Mouse (Mus musculus) MEL (cell line): Measurements from ENCODE around the gene Wbp2. TPM values are rescaled to one million over a fixed set of nuclear protein-coding genes. Genes with fewer than 3 reads are reported as not detected.
A peak's percentile ranks its signal among the peaks of the same experiment; 100 is the strongest.

ENCODE experiments used
- DNase-seq: peaks from one replicate; pipeline ENCODE4 v3.0.0; 2011; ENCODE audit warnings: low read depth, low spot score
- H3K27ac ChIP-seq: 2 replicates; pipeline ENCODE4 v1.5.1; 2012; ENCODE audit warnings: low read depth, mild to moderate bottlenecking, control low read depth, low read length, moderate library complexity; ENCODE audit not compliant: control insufficient read depth
- H3K27me3 ChIP-seq, 2 experiments: fragments of 150-350 bp in 1 of 2; sonication (generic) in 1 of 2; 2 replicates each; pipeline ENCODE4 v1.6.1; 2012; ENCODE audit warnings: low read length in 2 of 2, mild to moderate bottlenecking in 2 of 2, improper control_type of control experiment in 1 of 2, moderate library complexity in 1 of 2; ENCODE audit not compliant: insufficient read depth in 2 of 2, control insufficient read depth in 1 of 2
- H3K36me3 ChIP-seq, 2 experiments: 2 replicates each; pipeline ENCODE4 v1.6.1; 2012 to 2014; ENCODE audit warnings: low read length in 2 of 2, improper control_type of control experiment in 1 of 2, inconsistent platforms in 1 of 2, mild to moderate bottlenecking in 1 of 2; ENCODE audit not compliant: insufficient read depth in 2 of 2, control insufficient read depth in 1 of 2
- H3K4me1 ChIP-seq, 2 experiments: fragments of 150-350 bp in 1 of 2; sonication (generic) in 1 of 2; 2 replicates each; pipeline ENCODE4 v1.6.1; 2012; ENCODE audit warnings: low read length in 2 of 2, improper control_type of control experiment in 1 of 2, mild to moderate bottlenecking in 1 of 2; ENCODE audit not compliant: insufficient read depth in 2 of 2, control insufficient read depth in 1 of 2
- H3K4me3 ChIP-seq, 2 experiments: fragments of 150-350 bp in 1 of 2; sonication (generic) in 1 of 2; 2 replicates each; pipeline ENCODE4 v1.5.1; 2012; ENCODE audit warnings: low read depth in 2 of 2, low read length in 2 of 2, mild to moderate bottlenecking in 2 of 2, moderate library complexity in 2 of 2, control low read depth in 1 of 2, improper control_type of control experiment in 1 of 2; ENCODE audit not compliant: control insufficient read depth in 1 of 2, insufficient read depth in 1 of 2
- H3K79me2 ChIP-seq: 2 replicates; pipeline ENCODE4 v1.6.1; 2012; ENCODE audit warnings: mild to moderate bottlenecking, low read length, moderate library complexity; ENCODE audit not compliant: control insufficient read depth, poor library complexity, insufficient read depth
- H3K9ac ChIP-seq: 2 replicates; pipeline ENCODE4 v1.6.1; 2012; ENCODE audit warnings: low read depth, mild to moderate bottlenecking, control low read depth, low read length, moderate library complexity; ENCODE audit not compliant: control insufficient read depth, poor library complexity, severe bottlenecking
- H3K9me3 ChIP-seq: fragments of 150-350 bp; sonication (generic); replicated peaks from 2 replicates; pipeline ENCODE4 v1.6.1; 2012; ENCODE audit warnings: mild to moderate bottlenecking, low read length, improper control_type of control experiment, moderate library complexity; ENCODE audit not compliant: insufficient read depth
- BHLHE40 ChIP-seq: IDR thresholded peaks from 2 replicates; pipeline ENCODE4 v1.6.1; 2012; ENCODE audit warnings: low read depth, mild to moderate bottlenecking, inconsistent platforms, low read length, improper control_type of control experiment, borderline replicate concordance
- CHD1 ChIP-seq: IDR thresholded peaks from 2 replicates; pipeline ENCODE4 v1.6.1; 2012; ENCODE audit warnings: low read depth, mild to moderate bottlenecking, inconsistent platforms, low read length, improper control_type of control experiment
- E2F4 ChIP-seq: IDR thresholded peaks from 2 replicates; pipeline ENCODE4 v1.6.1; 2011; ENCODE audit warnings: low read depth, low read length, improper control_type of control experiment, borderline replicate concordance
- ELF1 ChIP-seq: IDR thresholded peaks from 2 replicates; pipeline ENCODE4 v1.6.1; 2014; ENCODE audit warnings: low read depth, mild to moderate bottlenecking, inconsistent platforms, low read length, improper control_type of control experiment, moderate library complexity
- EP300 ChIP-seq, 2 experiments: IDR thresholded peaks; 2 replicates each; pipeline ENCODE4 v1.6.1; 2011; ENCODE audit warnings: improper control_type of control experiment in 2 of 2, low read length in 2 of 2, low read depth in 1 of 2, mild to moderate bottlenecking in 1 of 2
- ETS1 ChIP-seq: IDR thresholded peaks from 2 replicates; pipeline ENCODE4 v1.6.1; 2012; ENCODE audit warnings: low read depth, mild to moderate bottlenecking, inconsistent platforms, low read length, improper control_type of control experiment, moderate library complexity
- GABPA ChIP-seq: IDR thresholded peaks from 2 replicates; pipeline ENCODE4 v1.6.1; 2012; ENCODE audit warnings: low read depth, mild to moderate bottlenecking, inconsistent platforms, low read length, improper control_type of control experiment, moderate library complexity
- HCFC1 ChIP-seq: IDR thresholded peaks from 2 replicates; pipeline ENCODE4 v1.6.1; 2012; ENCODE audit warnings: low read depth, mild to moderate bottlenecking, inconsistent platforms, low read length, improper control_type of control experiment, moderate library complexity
- JUND ChIP-seq: IDR thresholded peaks from 2 replicates; pipeline ENCODE4 v1.6.1; 2011; ENCODE audit warnings: low read depth, mild to moderate bottlenecking, improper control_type of control experiment, low read length
- KAT2A ChIP-seq: conservative IDR thresholded peaks from 2 replicates; pipeline ENCODE4 v1.6.1; 2012; ENCODE audit warnings: low read depth, low read length, improper control_type of control experiment, inconsistent platforms
- MAX ChIP-seq: IDR thresholded peaks from 2 replicates; pipeline ENCODE4 v1.6.1; 2011; ENCODE audit warnings: low read length, improper control_type of control experiment
- MAZ ChIP-seq: IDR thresholded peaks from 2 replicates; pipeline ENCODE4 v1.6.1; 2012; ENCODE audit warnings: low read depth, mild to moderate bottlenecking, inconsistent platforms, low read length, improper control_type of control experiment
- MXI1 ChIP-seq: IDR thresholded peaks from 2 replicates; pipeline ENCODE4 v1.6.1; 2011; ENCODE audit warnings: mild to moderate bottlenecking, low read depth, low read length, improper control_type of control experiment
- MYB ChIP-seq: IDR thresholded peaks from 2 replicates; pipeline ENCODE4 v1.6.1; 2011; ENCODE audit warnings: mild to moderate bottlenecking, low read depth, low read length, improper control_type of control experiment
- MYC ChIP-seq: IDR thresholded peaks from 2 replicates; pipeline ENCODE4 v1.6.1; 2011; ENCODE audit warnings: low read depth, mild to moderate bottlenecking, low read length, improper control_type of control experiment, moderate library complexity
- NELFE ChIP-seq: IDR thresholded peaks from 2 replicates; pipeline ENCODE4 v1.6.1; 2011; ENCODE audit warnings: low read depth, low read length, improper control_type of control experiment
- NRF1 ChIP-seq: IDR thresholded peaks from 2 replicates; pipeline ENCODE4 v1.6.1; 2014; ENCODE audit warnings: low read depth, mild to moderate bottlenecking, inconsistent platforms, low read length, improper control_type of control experiment, moderate library complexity; ENCODE audit not compliant: poor library complexity, insufficient read depth, severe bottlenecking
- POLR2A ChIP-seq, 2 experiments: IDR thresholded peaks; 2 replicates each; pipeline ENCODE4 v1.6.1; 2011 to 2012; ENCODE audit warnings: low read length in 2 of 2, mild to moderate bottlenecking in 2 of 2, control low read depth in 1 of 2, improper control_type of control experiment in 1 of 2, low read depth in 1 of 2, moderate library complexity in 1 of 2; ENCODE audit not compliant: control insufficient read depth in 1 of 2, insufficient read depth in 1 of 2, poor library complexity in 1 of 2
- POLR2AphosphoS2 ChIP-seq: IDR thresholded peaks from 2 replicates; pipeline ENCODE4 v1.6.1; 2011; ENCODE audit warnings: low read length, improper control_type of control experiment
- POLR2AphosphoS5 ChIP-seq: IDR thresholded peaks from 2 replicates; pipeline ENCODE4 v1.6.1; 2012; ENCODE audit warnings: low read depth, borderline replicate concordance, mild to moderate bottlenecking, inconsistent platforms, low read length, moderate library complexity, mixed read lengths
- RAD21 ChIP-seq: IDR thresholded peaks from 2 replicates; pipeline ENCODE4 v1.6.1; 2011; ENCODE audit warnings: mild to moderate bottlenecking, low read depth, low read length, improper control_type of control experiment
- RCOR1 ChIP-seq: IDR thresholded peaks from 2 replicates; pipeline ENCODE4 v1.6.1; 2012; ENCODE audit warnings: low read depth, mild to moderate bottlenecking, inconsistent platforms, low read length, improper control_type of control experiment
- SMC3 ChIP-seq: IDR thresholded peaks from 2 replicates; pipeline ENCODE4 v1.6.1; 2011; ENCODE audit warnings: low read depth, low read length, improper control_type of control experiment
- TAL1 ChIP-seq: IDR thresholded peaks from 2 replicates; pipeline ENCODE4 v1.6.1; 2012; ENCODE audit warnings: mild to moderate bottlenecking, inconsistent platforms, low read length, moderate library complexity, mixed read lengths
- TBP ChIP-seq: IDR thresholded peaks from 2 replicates; pipeline ENCODE4 v1.8.0; 2011; ENCODE audit warnings: low read depth, low read length, improper control_type of control experiment
- UBTF ChIP-seq: IDR thresholded peaks from 2 replicates; pipeline ENCODE4 v1.6.1; 2012; ENCODE audit warnings: low read depth, mild to moderate bottlenecking, inconsistent platforms, low read length, improper control_type of control experiment, moderate library complexity, borderline replicate concordance; ENCODE audit not compliant: insufficient read depth
- USF1 ChIP-seq: IDR thresholded peaks from 2 replicates; pipeline ENCODE4 v1.6.1; 2014; ENCODE audit warnings: low read depth, mild to moderate bottlenecking, inconsistent platforms, low read length, improper control_type of control experiment, moderate library complexity
- USF2 ChIP-seq, 2 experiments: IDR thresholded peaks; 2 replicates each; pipeline ENCODE4 v1.6.1; 2011 to 2012; ENCODE audit warnings: improper control_type of control experiment in 2 of 2, low read length in 2 of 2, borderline replicate concordance in 1 of 2, inconsistent platforms in 1 of 2, low read depth in 1 of 2, mild to moderate bottlenecking in 1 of 2; ENCODE audit not compliant: insufficient read depth in 1 of 2
- ZC3H11A ChIP-seq: IDR thresholded peaks from 2 replicates; pipeline ENCODE4 v1.6.1; 2012; ENCODE audit warnings: low read depth, mild to moderate bottlenecking, inconsistent platforms, low read length, improper control_type of control experiment
- ZKSCAN1 ChIP-seq: IDR thresholded peaks from 2 replicates; pipeline ENCODE4 v1.6.1; 2012; ENCODE audit warnings: low read depth, mild to moderate bottlenecking, inconsistent platforms, low read length, improper control_type of control experiment, moderate library complexity
- polyA plus RNA-seq, 2 experiments: library from polyadenylated mRNA; stranded (reverse) in 1 of 2; unstranded in 1 of 2; fragments of >175 nt in 1 of 2; fragments of >200 nt in 1 of 2; gene quantifications; 2 replicates each; pipeline versions ENCODE4 v1.2.1 to v1.2.4; 2012; ENCODE audit warnings: low replicate concordance in 2 of 2, low read depth in 1 of 2; ENCODE audit not compliant: insufficient read length in 2 of 2, insufficient read depth in 1 of 2, missing spikeins in 1 of 2
- total RNA-seq: library from RNA; depleted of rRNA; stranded (reverse); fragments of 300-350 nt; gene quantifications from 2 replicates; pipeline ENCODE4 v1.2.3, GENCODE M21; 2012

The Wbp2 gene
- total and polyA plus RNA-seq, 3 experiments: 16.5 to 75.8 TPM; not detected in 1

GRCm38 (mm10) chr11:116030898-116031845 is 55.6 kb downstream of the Wbp2 start (continued):
- no peak for TF ChIP-seq KAT2A
- TF ChIP-seq POLR2AphosphoS2: no peak
- TF ChIP-seq ZKSCAN1: peak; percentile 98
- TF ChIP-seq TAL1: no peak
- no peak for TF ChIP-seq RCOR1

GRCm38 (mm10) chr11:116030088-116030897 is 56.5 kb downstream of the Wbp2 start, which contains the start of gene Unk:
Unk (plus strand) TSS chr11:116030322.
- H3K9me3 ChIP-seq: no peaks in the 10 kb centered on the region
- H3K27ac ChIP-seq: peak within 1 kb of the TSS; percentile 95
- H3K4me1 ChIP-seq: peaks cover 9 to 27% of the 10 kb centered on the region in 2 experiments; a peak in 3 of 4 replicates
- peak within 1 kb of the TSS; percentile 79 to 87 for H3K4me3 ChIP-seq
- H3K36me3 ChIP-seq: peaks cover 0 to 27% of the 10 kb centered on the region in 2 experiments; a peak in 2 of 4 replicates
- no peaks in the 10 kb centered on the region for H3K27me3 ChIP-seq
- peaks cover 41% of the 10 kb centered on the region for H3K79me2 ChIP-seq
- DNase-seq: peak; percentile 100
- peak within 1 kb of the TSS; percentile 97 for H3K9ac ChIP-seq
- no peak for TF ChIP-seq TAL1
- TF ChIP-seq RCOR1: no peak
- TF ChIP-seq POLR2AphosphoS2: no peak; the same call in 1 of the 2 replicates
- TF ChIP-seq ZKSCAN1: no peak
- peak in 1 of 2 experiments; percentile 54; a peak in 1 of 4 replicates for TF ChIP-seq EP300 (IDR thresholded peaks at IDR 0.05; ENCODE audit: low read depth in 1 of 2, low read length in 2 of 2)
- peak; percentile 79 for TF ChIP-seq NELFE
- peak; percentile 75; the same call in 1 of the 2 replicates for TF ChIP-seq GABPA
- no peak for TF ChIP-seq POLR2AphosphoS5
- TF ChIP-seq POLR2A (IDR thresholded peaks at IDR 0.05; ENCODE audit: control insufficient read depth in 1 of 2, insufficient read depth in 1 of 2, low read depth in 1 of 2, low read length in 2 of 2, poor library complexity in 1 of 2): peak; percentile 66 to 77; a peak in 3 of 4 replicates
- TF ChIP-seq BHLHE40: no peak; the same call in 1 of the 2 replicates
- TF ChIP-seq RAD21: no peak
- peak; percentile 84 for TF ChIP-seq TBP
- no peak for TF ChIP-seq USF2 (IDR thresholded peaks at IDR 0.05; ENCODE audit: borderline replicate concordance in 1 of 2, insufficient read depth in 1 of 2, low read depth in 1 of 2, low read length in 2 of 2)
- no peak for TF ChIP-seq JUND
- TF ChIP-seq SMC3: no peak
- TF ChIP-seq CHD1: no peak; the same call in 1 of the 2 replicates
- TF ChIP-seq MXI1: peak; percentile 87
- no peak for TF ChIP-seq ZC3H11A
- TF ChIP-seq MAZ: peak; percentile 98
- peak; percentile 96 for TF ChIP-seq HCFC1
- peak; percentile 12; the same call in 1 of the 2 replicates for TF ChIP-seq ETS1
- no peak for TF ChIP-seq E2F4
- peak; percentile 97 for TF ChIP-seq NRF1
- TF ChIP-seq MYC: peak; percentile 96
- TF ChIP-seq ELF1: peak; percentile 78
- peak; percentile 75 for TF ChIP-seq MAX
- 0 out of 2 replicates have a peak, but pooled peaks have one; percentile 9 for TF ChIP-seq UBTF
- TF ChIP-seq MYB: no peak; the same call in 1 of the 2 replicates
- TF ChIP-seq USF1: peak; percentile 74
